Mouse (Mus musculus) heart, postnatal 0 days (tissue): Measurements from ENCODE around the gene C2cd4b. TPM values are rescaled to one million over a fixed set of nuclear protein-coding genes. Genes with fewer than 3 reads are reported as not detected.

Experiments used
- ATAC-seq: fragments of 200-750 bp; cut with Nextera tagmentation; 2 replicates; pipeline ENCODE4 v1.8.0; 2017; ENCODE audit warnings: low read depth, moderate number of reproducible peaks, moderate library complexity; ENCODE audit not compliant: insufficient read depth
- DNase-seq: peaks from one replicate; pipeline ENCODE4 v3.0.0-alpha.2; 2016; ENCODE audit warnings: low spot score
- H3K27ac ChIP-seq: fragments of 300-500 bp; sonication (generic); 2 replicates; pipeline ENCODE4 v1.5.1; 2014; ENCODE audit warnings: low read depth, mild to moderate bottlenecking
- H3K27me3 ChIP-seq: fragments of 300-500 bp; sonication (generic); 2 replicates; pipeline ENCODE4 v1.6.1; 2014; ENCODE audit warnings: low read length, mixed read lengths; ENCODE audit not compliant: control insufficient read depth, insufficient read depth
- H3K36me3 ChIP-seq: fragments of 300-500 bp; sonication (generic); replicated peaks from 2 replicates; pipeline ENCODE4 v1.6.1; 2014; ENCODE audit warnings: low read length, mixed read lengths; ENCODE audit not compliant: control insufficient read depth, insufficient read depth
- H3K4me1 ChIP-seq: fragments of 300-500 bp; sonication (generic); 2 replicates; pipeline ENCODE4 v1.6.1; 2014; ENCODE audit warnings: antibody characterized with exemption; ENCODE audit not compliant: control insufficient read depth, insufficient read depth
- H3K4me2 ChIP-seq: fragments of 300-500 bp; sonication (generic); 2 replicates; pipeline ENCODE4 v1.6.1; 2014; ENCODE audit warnings: low read depth, mild to moderate bottlenecking, low read length, moderate library complexity
- H3K4me3 ChIP-seq: fragments of 300-500 bp; sonication (generic); 2 replicates; pipeline ENCODE4 v1.5.1; 2014; ENCODE audit warnings: low read depth, low read length
- H3K9ac ChIP-seq: fragments of 300-500 bp; sonication (generic); replicated peaks from 2 replicates; pipeline ENCODE4 v1.6.1; 2014; ENCODE audit warnings: low read depth, low read length, mixed read lengths
- H3K9me3 ChIP-seq: fragments of 300-500 bp; sonication (generic); replicated peaks from 2 replicates; pipeline ENCODE4 v1.6.1; 2016; ENCODE audit warnings: low read length; ENCODE audit not compliant: control insufficient read depth
- CTCF ChIP-seq: IDR thresholded peaks from 2 replicates; pipeline ENCODE4 v1.5.1; 2016; ENCODE audit warnings: antibody characterized with exemption, control low read depth, low read depth
- EP300 ChIP-seq: IDR thresholded peaks from 2 replicates; pipeline ENCODE4 v1.6.1; 2016; ENCODE audit warnings: antibody characterized with exemption, low read depth
- WGBS: fragments of 180-500 bp; shearing (Covaris S2); extraction: QIAGEN DNeasy Blood & Tissue Kit; methylation state at CpG from one replicate; pipeline ENCODE4 v1.1.7; 2014; 5-methylcytosine and 5-hydroxymethylcytosine counted together
- polyA plus RNA-seq: library from polyadenylated mRNA; unstranded; fragments of >200 nt; fragmentation: Nextera tagmentation; extraction: Ambion mirVana; gene quantifications from 2 replicates; pipeline ENCODE4 v1.2.1, GENCODE M21; 2015
- total RNA-seq: library from RNA; depleted of rRNA; stranded (reverse); fragments of >200 nt; gene quantifications from 2 replicates; pipeline ENCODE4 v1.2.3, GENCODE M21; 2014; ENCODE audit warnings: low replicate concordance; rRNA removed

C2cd4b gene
- total RNA-seq (4.1 and 15.8 TPM in 2 replicates), polyA plus RNA-seq (3.7 and 3.8 TPM in 2 replicates)

GRCm38 (mm10) chr9:67759163-67759955, at the start of gene C2cd4b:
Gene C2cd4b, plus strand, starts transcription at chr9:67759437.
- ATAC-seq (peak; percentile 82), DNase-seq (peak; percentile 78)
- Histone ChIP-seq H3K36me3 (no peaks in the 10 kb centered on the region), H3K27ac (peak within 1 kb of the TSS; percentile 77), H3K9ac (peak within 1 kb of the TSS; percentile 67), H3K4me1 (no peaks in the 10 kb centered on the region), H3K4me2 (peak within 1 kb of the TSS; percentile 95), H3K27me3 (peaks cover 15% of the 10 kb centered on the region; the same call in 1 of the 2 replicates), H3K9me3 (no peaks in the 10 kb centered on the region; the same call in 1 of the 2 replicates), H3K4me3 (peak within 1 kb of the TSS; percentile 61)
- TF ChIP-seq CTCF, result no peak
- no peak for TF ChIP-seq EP300
- WGBS, result 2% methylated on average over 49 of the region's 49 CpGs

- TF ChIP-seq EP300 (no peak), CTCF (peak; percentile 91)
- H3K4me3 ChIP-seq, result no peak overlapping the region
- no peaks in the 10 kb centered on the region for H3K36me3 ChIP-seq
- DNase-seq (peak; percentile 62), ATAC-seq (0 out of 2 replicates have a peak, but pooled peaks have one; percentile 24)
- no peaks in the 10 kb centered on the region for H3K9me3 ChIP-seq
- H3K4me1 ChIP-seq, result no peaks in the 10 kb centered on the region
- H3K27ac ChIP-seq, result no peak overlapping the region
- no peaks in the 10 kb centered on the region for H3K27me3 ChIP-seq
- no peak overlapping the region for H3K4me2 ChIP-seq
- H3K9ac ChIP-seq, result no peak overlapping the region
- 36% methylated on average over 15 of the region's 15 CpGs for WGBS
Observed at GRCm38 (mm10) chr9:67711051-67711877, 48.0 kb upstream of the C2cd4b start.

GRCm38 (mm10) chr9:67712146-67712545, 47.1 kb upstream of the C2cd4b start:
- H3K4me3 ChIP-seq, result no peak overlapping the region
- H3K9ac ChIP-seq, result no peak overlapping the region
- H3K27me3 ChIP-seq, result no peaks in the 10 kb centered on the region
- H3K4me1 ChIP-seq, result no peaks in the 10 kb centered on the region
- ATAC-seq, result no peak
- H3K4me2 ChIP-seq, result no peak overlapping the region
- H3K27ac ChIP-seq, result no peak overlapping the region
- 71% methylated on average over 9 of the region's 9 CpGs for WGBS
- DNase-seq, result no peak
- H3K9me3 ChIP-seq, result no peaks in the 10 kb centered on the region
- no peaks in the 10 kb centered on the region for H3K36me3 ChIP-seq
- TF ChIP-seq CTCF (no peak), EP300 (no peak)

GRCm38 (mm10) chr9:67717081-67717480, 42.2 kb upstream of the C2cd4b start:
- H3K4me1 ChIP-seq, result no peaks in the 10 kb centered on the region
- H3K36me3 ChIP-seq, result no peaks in the 10 kb centered on the region
- no peak overlapping the region for H3K4me3 ChIP-seq
- H3K4me2 ChIP-seq, result no peak overlapping the region
- no peaks in the 10 kb centered on the region for H3K9me3 ChIP-seq
- TF ChIP-seq CTCF (no peak), EP300 (no peak)
- no peak overlapping the region for H3K9ac ChIP-seq
- H3K27ac ChIP-seq, result no peak overlapping the region
- no peaks in the 10 kb centered on the region for H3K27me3 ChIP-seq
- no peak for ATAC-seq
- DNase-seq, result no peak
- 89% methylated on average over 3 of the region's 3 CpGs for WGBS

GRCm38 (mm10) chr9:67718596-67718995, 40.6 kb upstream of the C2cd4b start:
- no peak overlapping the region for H3K4me2 ChIP-seq
- H3K27me3 ChIP-seq, result no peaks in the 10 kb centered on the region
- no peaks in the 10 kb centered on the region for H3K4me1 ChIP-seq
- ATAC-seq (no peak), DNase-seq (no peak)
- H3K36me3 ChIP-seq, result no peaks in the 10 kb centered on the region
- H3K27ac ChIP-seq, result no peak overlapping the region
- WGBS, result 51% methylated on average over 3 of the region's 3 CpGs
- no peak overlapping the region for H3K9ac ChIP-seq
- H3K9me3 ChIP-seq, result no peaks in the 10 kb centered on the region
- TF ChIP-seq CTCF, result no peak
- TF ChIP-seq EP300, result no peak
- no peak overlapping the region for H3K4me3 ChIP-seq
